Mouse (Mus musculus) CH12.LX (cell line): Measurements from ENCODE around the gene Ifi27. TPM values are rescaled to one million over a fixed set of nuclear protein-coding genes. Genes with fewer than 3 reads are reported as not detected.

ENCODE experiments used
- DNase-seq: peaks from one replicate; pipeline ENCODE4 v3.0.0-alpha.2; 2013; ENCODE audit errors: extremely low read depth
- H3K27ac ChIP-seq: 2 replicates; pipeline ENCODE4 v1.5.1; 2012; ENCODE audit warnings: low read depth, mild to moderate bottlenecking, control low read depth, moderate library complexity; ENCODE audit not compliant: insufficient read depth
- H3K27me3 ChIP-seq: replicated peaks from 2 replicates; pipeline ENCODE3; 2012; ENCODE audit warnings: inconsistent platforms
- H3K36me3 ChIP-seq, 2 experiments: replicated peaks in 1 of 2; 2 replicates each; pipeline versions ENCODE3 to v1.6.1; 2012; ENCODE audit warnings: inconsistent platforms in 1 of 2, low read length in 1 of 2, mild to moderate bottlenecking in 1 of 2, mixed read lengths in 1 of 2, moderate library complexity in 1 of 2; ENCODE audit not compliant: control insufficient read depth in 1 of 2, insufficient read depth in 1 of 2
- H3K4me1 ChIP-seq, 2 experiments: 2 replicates each; pipeline ENCODE4 v1.6.1; 2012; ENCODE audit warnings: inconsistent platforms in 1 of 2, moderate library complexity in 1 of 2; ENCODE audit not compliant: insufficient read depth in 2 of 2, control insufficient read depth in 1 of 2
- H3K4me2 ChIP-seq: 2 replicates; pipeline ENCODE4 v1.6.1; 2012; ENCODE audit warnings: low read depth, mild to moderate bottlenecking, control low read depth; ENCODE audit not compliant: poor library complexity, insufficient read depth, severe bottlenecking
- H3K4me3 ChIP-seq, 3 experiments: fragments of 150-350 bp in 1 of 3; sonication (generic) in 1 of 3; replicated peaks in 1 of 3; 2 replicates each; pipeline versions ENCODE3 to v1.5.1; 2011 to 2012; ENCODE audit warnings: low read depth in 2 of 3, low read length in 2 of 3, mild to moderate bottlenecking in 2 of 3, moderate library complexity in 2 of 3, control low read depth in 1 of 3, improper control_type of control experiment in 1 of 3, inconsistent platforms in 1 of 3, mixed read lengths in 1 of 3; ENCODE audit not compliant: poor library complexity in 1 of 3
- H3K79me2 ChIP-seq: replicated peaks from 2 replicates; pipeline ENCODE4 v1.6.1; 2012; ENCODE audit warnings: mild to moderate bottlenecking, moderate library complexity; ENCODE audit not compliant: control insufficient read depth, poor library complexity, insufficient read depth, severe bottlenecking; ENCODE audit errors: extremely low read depth
- H3K9ac ChIP-seq: 2 replicates; pipeline ENCODE4 v1.6.1; 2012; ENCODE audit warnings: low read depth, mild to moderate bottlenecking, control low read depth, moderate library complexity; ENCODE audit not compliant: insufficient read depth
- H3K9me3 ChIP-seq: replicated peaks from 2 replicates; pipeline ENCODE3; 2012; ENCODE audit warnings: low read length, inconsistent platforms, mixed read lengths
- CHD2 ChIP-seq: IDR thresholded peaks from 2 replicates; pipeline ENCODE4 v1.6.1; 2011; ENCODE audit warnings: low read length, improper control_type of control experiment
- CTCF ChIP-seq, 2 experiments: IDR thresholded peaks in 1 of 2; conservative IDR thresholded peaks in 1 of 2; 2 replicates each; pipeline ENCODE4 v1.5.1; 2011 to 2012; ENCODE audit warnings: low read depth in 2 of 2, low read length in 2 of 2, improper control_type of control experiment in 1 of 2, inconsistent platforms in 1 of 2, mild to moderate bottlenecking in 1 of 2, moderate library complexity in 1 of 2
- ELF1 ChIP-seq: IDR thresholded peaks from 2 replicates; pipeline ENCODE4 v1.6.1; 2014; ENCODE audit warnings: low read depth, mild to moderate bottlenecking, inconsistent platforms, low read length, improper control_type of control experiment
- EP300 ChIP-seq: IDR thresholded peaks from 2 replicates; pipeline ENCODE4 v1.6.1; 2011; ENCODE audit warnings: low read length, improper control_type of control experiment
- ETS1 ChIP-seq: conservative IDR thresholded peaks from 2 replicates; pipeline ENCODE4 v1.6.1; 2012; ENCODE audit warnings: low read depth, mild to moderate bottlenecking, inconsistent platforms, low read length, improper control_type of control experiment, moderate library complexity
- HCFC1 ChIP-seq: IDR thresholded peaks from 2 replicates; pipeline ENCODE4 v1.6.1; 2012; ENCODE audit warnings: low read depth, mild to moderate bottlenecking, inconsistent platforms, low read length, improper control_type of control experiment
- IRF4 ChIP-seq: IDR thresholded peaks from 2 replicates; pipeline ENCODE4 v1.6.1; 2014; ENCODE audit warnings: low read depth, mild to moderate bottlenecking, inconsistent platforms, low read length, improper control_type of control experiment
- JUND ChIP-seq: conservative IDR thresholded peaks from 2 replicates; pipeline ENCODE4 v1.6.1; 2011; ENCODE audit warnings: low read depth, low read length, improper control_type of control experiment
- MAX ChIP-seq: IDR thresholded peaks from 2 replicates; pipeline ENCODE4 v1.6.1; 2011; ENCODE audit warnings: low read length, improper control_type of control experiment
- MAZ ChIP-seq: IDR thresholded peaks from 2 replicates; pipeline ENCODE4 v1.6.1; 2012; ENCODE audit warnings: low read depth, mild to moderate bottlenecking, inconsistent platforms, low read length, improper control_type of control experiment, moderate library complexity
- MEF2A ChIP-seq: IDR thresholded peaks from 2 replicates; pipeline ENCODE4 v1.6.1; 2014; ENCODE audit warnings: low read depth, mild to moderate bottlenecking, inconsistent platforms, low read length, improper control_type of control experiment, borderline replicate concordance
- MXI1 ChIP-seq: IDR thresholded peaks from 2 replicates; pipeline ENCODE4 v1.6.1; 2011; ENCODE audit warnings: mild to moderate bottlenecking, low read depth, low read length, improper control_type of control experiment
- NELFE ChIP-seq: IDR thresholded peaks from 2 replicates; pipeline ENCODE4 v1.6.1; 2011; ENCODE audit warnings: low read depth, low read length, improper control_type of control experiment
- NRF1 ChIP-seq: IDR thresholded peaks from 2 replicates; pipeline ENCODE4 v1.6.1; 2014; ENCODE audit warnings: low read depth, mild to moderate bottlenecking, inconsistent platforms, low read length, improper control_type of control experiment, moderate library complexity
- POLR2A ChIP-seq: IDR thresholded peaks from 2 replicates; pipeline ENCODE4 v1.6.1; 2011; ENCODE audit warnings: low read depth, mild to moderate bottlenecking, improper control_type of control experiment, low read length
- POLR2AphosphoS2 ChIP-seq: IDR thresholded peaks from 2 replicates; pipeline ENCODE4 v1.6.1; 2011; ENCODE audit warnings: low read depth, low read length, improper control_type of control experiment
- RAD21 ChIP-seq: IDR thresholded peaks from 2 replicates; pipeline ENCODE4 v1.6.1; 2011; ENCODE audit warnings: low read depth, mild to moderate bottlenecking, low read length, improper control_type of control experiment, moderate library complexity
- SIN3A ChIP-seq: IDR thresholded peaks from 2 replicates; pipeline ENCODE4 v1.6.1; 2012; ENCODE audit warnings: low read length, improper control_type of control experiment, inconsistent platforms
- SMC3 ChIP-seq: IDR thresholded peaks from 2 replicates; pipeline ENCODE4 v1.6.1; 2011; ENCODE audit warnings: low read depth, low read length, improper control_type of control experiment
- TBP ChIP-seq: conservative IDR thresholded peaks from 2 replicates; pipeline ENCODE4 v1.6.1; 2011; ENCODE audit warnings: low read depth, low read length, improper control_type of control experiment
- TCF12 ChIP-seq: IDR thresholded peaks from 2 replicates; pipeline ENCODE4 v1.6.1; 2014; ENCODE audit warnings: low read depth, mild to moderate bottlenecking, inconsistent platforms, low read length, improper control_type of control experiment
- USF1 ChIP-seq: IDR thresholded peaks from 2 replicates; pipeline ENCODE4 v1.6.1; 2014; ENCODE audit warnings: low read depth, mild to moderate bottlenecking, inconsistent platforms, low read length, improper control_type of control experiment
- USF2 ChIP-seq: conservative IDR thresholded peaks from 2 replicates; pipeline ENCODE4 v1.6.1; 2011; ENCODE audit warnings: low read depth, low read length, improper control_type of control experiment
- ZMIZ1 ChIP-seq: IDR thresholded peaks from 2 replicates; pipeline ENCODE4 v1.6.1; 2012; ENCODE audit warnings: low read depth, mild to moderate bottlenecking, inconsistent platforms, low read length, improper control_type of control experiment
- dilution Hi-C: fragments of 300-500 bp; cut with MboI; formaldehyde crosslinking; loops from 2 replicates; pipeline ENCODE4 v1.14.3; 2020; ENCODE audit warnings: low sequenced_read_pairs; ENCODE audit not compliant: extremely low pct_unique_long_range_greater_than_20kb, extremely low pct_ligation_motif_present
- in situ Hi-C: fragments of 300-500 bp; cut with MboI; formaldehyde crosslinking; loops from 3 replicates; pipeline ENCODE4 v1.14.3; 2019; ENCODE audit warnings: low sequenced_read_pairs, low pct_ligation_motif_present, low pct_unique_long_range_greater_than_20kb, mixed read lengths
- polyA plus RNA-seq: library from polyadenylated mRNA; unstranded; fragments of >175 nt; gene quantifications from 2 replicates; pipeline ENCODE4 v1.2.1, GENCODE M21; 2012; ENCODE audit warnings: low read depth; ENCODE audit not compliant: insufficient read length
- total RNA-seq, 2 experiments: library from RNA; depleted of rRNA; stranded (reverse); fragments of 300-350 nt in 1 of 2; fragments of >200 nt in 1 of 2; gene quantifications; 2 replicates each; pipeline ENCODE4 v1.2.3; 2012 to 2014

Ifi27 gene
- total RNA-seq (2012; rRNA removed), result 143 and 198 TPM in 2 replicates
- total RNA-seq (2014; rRNA removed), result 135 and 150 TPM in 2 replicates
- 132 and 142 TPM in 2 replicates for polyA plus RNA-seq

- Histone ChIP-seq H3K4me3 (peak within 1 kb of the TSS; percentile 61 to 73 (median 64)), H3K27ac (peak within 1 kb of the TSS; percentile 54; the same call in 1 of the 2 replicates), H3K9me3 (no peaks in the 10 kb centered on the region), H3K79me2 (no peaks in the 10 kb centered on the region; the same call in 1 of the 2 replicates), H3K36me3 (peaks cover 21 to 38% of the 10 kb centered on the region in 2 experiments), H3K9ac (peak within 1 kb of the TSS; percentile 99), H3K4me1 (peaks cover 25 to 48% of the 10 kb centered on the region in 2 experiments), H3K27me3 (no peaks in the 10 kb centered on the region), H3K4me2 (peak within 1 kb of the TSS; percentile 80)
- peak; percentile 90 for DNase-seq
- TF ChIP-seq CTCF (conservative IDR thresholded peaks at IDR 0.05 in 1 of 2, IDR thresholded peaks at IDR 0.05 in 1 of 2; ENCODE audit: low read depth in 2 of 2, low read length in 2 of 2) (no peak), IRF4 (peak; percentile 92), TBP (peak; percentile 90), NRF1 (no peak), USF2 (peak; percentile 96), ZMIZ1 (peak; percentile 80; the same call in 1 of the 2 replicates), HCFC1 (peak; percentile 80), TCF12 (peak; percentile 70; the same call in 1 of the 2 replicates), ETS1 (peak; percentile 75), MEF2A (peak; percentile 62; the same call in 1 of the 2 replicates), SMC3 (no peak), ELF1 (peak; percentile 69; the same call in 1 of the 2 replicates), SIN3A (peak; percentile 92), EP300 (peak; percentile 46; the same call in 1 of the 2 replicates), JUND (0 out of 2 replicates have a peak, but pooled peaks have one; percentile 23), RAD21 (no peak), CHD2 (no peak), NELFE (peak; percentile 64), MAZ (no peak), POLR2AphosphoS2 (no peak), POLR2A (peak; percentile 57; the same call in 1 of the 2 replicates), MXI1 (no peak; the same call in 1 of the 2 replicates), MAX (peak; percentile 90), USF1 (peak; percentile 95)
- in situ Hi-C loops, result no loop called here
- dilution Hi-C loops, result no loop called here
Observed at GRCm38 (mm10) chr12:103433986-103434731, at the start of gene Ifi27. Gene Ifi27, plus strand, starts transcription at chr12:103434211.
